Mouse (Mus musculus) cerebral cortex, adult 2 months (tissue): ENCODE results near the gene Shc3.

Experiments
- WGBS: fragments of 180-500 bp; shearing (Covaris S2); methylation state at CpG from one replicate; pipeline ENCODE4 v1.1.7; 2018; 5-methylcytosine and 5-hydroxymethylcytosine counted together

Shc3 gene

DNA sequence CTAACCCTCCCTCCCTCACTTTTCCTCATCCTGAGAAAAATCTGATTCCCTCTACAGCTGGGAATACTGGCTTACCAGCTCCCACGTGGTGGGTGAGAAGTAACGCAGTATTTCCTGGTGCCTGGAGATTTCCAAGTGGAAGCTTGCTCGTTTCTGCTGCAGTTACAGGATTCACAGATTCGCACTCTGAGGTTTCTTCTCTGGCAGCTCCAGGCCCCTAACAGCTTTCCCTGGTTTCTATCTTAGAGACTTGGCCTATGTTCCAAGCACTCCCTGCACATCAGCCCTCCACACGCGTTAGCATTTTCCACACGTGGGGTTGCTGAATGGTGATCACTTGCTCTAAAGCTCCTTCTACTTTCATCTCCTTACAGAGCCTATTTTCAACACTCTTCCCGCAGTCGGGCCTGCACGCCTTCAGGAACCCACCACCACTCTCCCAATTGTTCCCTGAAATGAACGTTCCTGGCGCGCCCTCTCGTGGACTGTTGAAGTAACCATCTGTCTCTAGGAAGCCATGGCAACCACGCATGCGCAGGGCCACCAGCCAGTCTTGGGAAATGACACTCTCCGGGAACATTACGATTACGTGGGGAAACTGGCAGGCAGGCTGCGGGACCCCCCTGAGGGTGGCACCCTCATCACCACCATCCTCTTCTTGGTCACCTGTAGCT, 150.8 kb downstream of the Shc3 start:
- WGBS = 3% methylated on average over 20 of the region's 20 CpGs

DNA sequence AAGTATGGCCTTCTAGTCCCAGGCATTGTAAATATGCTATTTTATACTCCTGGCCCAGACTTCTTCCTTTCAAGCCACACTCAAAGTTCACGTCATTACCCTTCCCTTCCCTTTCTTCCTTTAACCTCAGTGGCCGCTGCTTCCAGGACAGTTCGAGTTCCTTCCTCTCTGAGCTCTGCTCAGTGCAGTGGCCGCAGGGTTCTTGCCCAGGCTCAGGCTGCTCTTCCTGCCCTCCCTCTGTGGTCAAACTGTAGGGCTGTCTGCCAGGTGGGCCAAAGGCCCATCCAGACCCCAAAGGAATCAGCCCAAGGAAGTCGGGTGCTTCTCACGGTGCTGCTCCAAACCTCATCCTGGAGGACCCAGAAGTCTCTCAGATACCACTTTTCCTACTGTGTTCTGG, 151.4 kb downstream of the Shc3 start:
- WGBS = 26% methylated on average over 6 of the region's 6 CpGs

DNA sequence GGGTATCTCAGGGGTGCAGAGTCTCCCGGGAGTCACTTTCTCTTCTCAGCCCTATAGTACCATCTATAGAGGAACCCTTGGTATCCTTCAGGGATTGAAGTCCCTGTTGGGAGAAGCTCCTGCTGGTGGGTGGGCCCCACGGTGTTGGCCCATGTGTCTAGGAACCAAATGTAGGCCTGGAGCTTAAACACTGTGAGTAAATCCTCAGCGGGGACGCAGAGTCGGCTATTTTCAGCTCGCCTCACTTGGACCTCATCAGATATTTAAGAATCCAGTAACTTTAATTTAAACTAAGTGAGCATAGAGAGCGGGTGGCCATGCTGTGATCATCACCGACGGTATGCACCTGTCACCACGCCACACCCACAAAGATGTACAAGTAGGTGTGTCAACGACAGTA, 152.5 kb downstream of the Shc3 start:
- WGBS = 58% methylated on average over 11 of the region's 11 CpGs

DNA sequence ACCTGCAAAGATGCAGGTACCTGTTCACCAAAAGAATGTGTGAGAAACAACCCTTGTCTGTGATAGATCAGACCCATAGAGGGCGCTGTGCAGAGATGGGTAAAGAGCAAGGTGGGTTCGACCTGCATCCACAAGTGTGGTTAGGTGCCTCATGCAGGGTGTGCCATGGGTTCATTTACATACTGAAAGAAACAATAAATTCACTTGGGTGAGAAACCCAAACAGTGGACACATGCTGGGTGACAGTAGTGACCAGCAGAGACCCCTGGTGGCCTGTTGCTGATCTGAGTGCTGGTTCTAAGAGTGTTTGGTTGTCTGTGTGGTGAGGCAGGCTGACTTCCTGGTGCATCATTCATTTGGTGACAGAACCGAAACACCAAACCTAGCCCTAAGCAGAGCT, 155.8 kb downstream of the Shc3 start:
- 69% methylated on average over 3 of the region's 3 CpGs for WGBS

DNA sequence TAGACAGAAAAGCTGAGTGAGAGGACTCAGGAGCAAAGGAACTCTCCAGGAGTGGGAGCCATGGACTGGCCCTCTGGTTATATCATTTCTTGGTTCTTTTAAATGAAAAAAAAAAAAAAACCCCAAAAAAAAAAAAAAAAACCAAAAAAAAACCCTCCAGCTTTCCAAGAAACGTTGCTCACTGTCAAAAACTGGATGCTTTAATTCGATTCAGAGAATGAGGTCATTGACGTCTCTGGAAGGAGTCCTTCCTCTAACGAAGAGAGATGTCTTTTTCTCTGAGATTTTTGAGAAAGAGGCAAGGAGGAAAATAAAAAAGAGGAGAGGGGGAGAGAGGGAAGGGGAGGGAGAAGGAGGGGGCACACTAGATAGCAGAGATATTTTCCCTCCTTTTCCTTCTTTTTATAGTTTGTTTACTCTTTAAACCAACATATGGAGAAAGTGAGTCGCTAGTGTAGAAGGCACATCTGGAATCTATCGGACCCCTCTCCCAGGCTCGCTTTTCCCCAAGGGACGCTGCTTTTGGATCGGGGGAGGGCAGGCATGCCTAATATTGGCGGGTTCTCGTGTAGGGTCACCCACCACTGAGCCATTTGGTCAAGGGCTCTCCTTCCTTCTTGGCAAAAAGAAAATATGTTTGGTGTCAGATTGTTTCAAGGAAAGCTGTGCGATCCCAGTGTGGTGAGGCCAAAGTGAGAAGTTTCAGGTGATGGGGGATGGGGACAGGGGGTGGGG, 157.4 kb downstream of the Shc3 start:
- 52% methylated on average over 12 of the region's 12 CpGs for WGBS

DNA sequence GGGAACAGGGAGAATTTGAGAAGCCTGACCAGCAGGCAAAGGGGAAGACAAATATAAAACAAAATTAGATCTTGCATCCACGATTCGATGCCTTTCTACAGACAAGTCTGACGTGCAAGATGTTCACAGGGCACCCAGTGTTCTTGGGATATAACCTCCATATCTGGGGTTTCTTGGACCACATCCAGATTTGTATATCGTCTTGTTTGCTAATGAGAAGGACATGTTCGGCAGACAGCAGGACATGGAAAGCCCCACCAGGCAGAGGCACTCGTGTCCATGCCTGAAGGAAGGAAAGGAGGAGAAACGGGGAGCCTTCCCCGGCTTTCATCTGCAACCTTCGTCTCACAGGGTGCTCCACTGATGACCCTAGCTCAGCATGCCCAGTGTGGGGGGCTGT, 158.0 kb downstream of the Shc3 start:
- WGBS = 63% methylated on average over 9 of the region's 9 CpGs

DNA sequence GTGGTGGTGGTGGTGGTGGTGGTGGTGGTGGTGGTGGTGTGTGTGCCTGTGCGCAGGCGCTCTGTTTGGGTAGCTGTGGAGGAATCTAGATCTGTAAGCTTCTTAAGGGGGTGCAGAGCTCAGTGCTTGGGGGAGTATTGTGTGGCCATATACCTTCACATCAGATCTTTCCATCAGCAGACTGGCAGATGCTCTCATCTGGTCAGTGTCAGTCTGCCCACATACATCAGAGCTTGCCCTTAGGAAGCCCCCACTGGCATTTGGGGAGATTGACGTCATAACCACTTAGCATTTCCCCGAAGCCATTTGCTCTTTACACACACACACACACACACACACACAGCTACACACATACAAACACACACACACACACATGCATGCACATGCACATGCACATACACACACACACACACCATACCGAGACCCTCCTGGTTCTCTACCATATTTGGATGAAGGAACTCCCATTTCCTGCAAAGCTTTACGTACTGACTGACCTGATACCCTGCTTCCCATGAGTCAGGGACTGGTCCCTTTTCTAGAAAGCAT, 159.2 kb downstream of the Shc3 start:
- WGBS = 87% methylated on average over 6 of the region's 6 CpGs

DNA sequence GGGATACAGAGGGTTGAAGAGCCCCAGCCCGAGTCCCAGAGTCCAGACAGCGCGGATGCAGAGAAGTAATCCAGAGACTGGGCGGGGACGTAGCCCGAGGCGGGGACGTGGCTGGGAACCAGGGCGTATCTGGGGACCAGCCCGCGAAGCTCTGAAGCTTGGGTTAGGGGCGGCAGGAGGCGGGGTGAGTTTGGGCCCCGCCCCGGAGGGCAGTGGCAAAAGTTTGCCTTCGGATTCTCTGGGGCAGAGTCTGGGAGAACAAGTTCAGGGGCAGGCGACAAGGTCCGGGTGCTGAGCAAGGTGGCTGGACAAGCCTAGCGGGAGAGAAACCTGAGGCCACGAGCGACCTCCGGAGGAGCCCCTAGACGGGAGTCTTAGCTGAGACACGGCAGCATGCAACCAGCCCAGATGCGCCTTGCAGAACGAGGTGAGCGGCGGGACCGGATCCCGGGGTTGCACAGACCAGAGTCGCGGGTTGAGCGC, 160.7 kb downstream of the Shc3 start, which contains the start of gene S1pr3:
Gene S1pr3, plus strand, starts transcription at position 121 of the 483 bp plus-strand sequence.
- 4% methylated on average over 33 of the region's 33 CpGs for WGBS

DNA sequence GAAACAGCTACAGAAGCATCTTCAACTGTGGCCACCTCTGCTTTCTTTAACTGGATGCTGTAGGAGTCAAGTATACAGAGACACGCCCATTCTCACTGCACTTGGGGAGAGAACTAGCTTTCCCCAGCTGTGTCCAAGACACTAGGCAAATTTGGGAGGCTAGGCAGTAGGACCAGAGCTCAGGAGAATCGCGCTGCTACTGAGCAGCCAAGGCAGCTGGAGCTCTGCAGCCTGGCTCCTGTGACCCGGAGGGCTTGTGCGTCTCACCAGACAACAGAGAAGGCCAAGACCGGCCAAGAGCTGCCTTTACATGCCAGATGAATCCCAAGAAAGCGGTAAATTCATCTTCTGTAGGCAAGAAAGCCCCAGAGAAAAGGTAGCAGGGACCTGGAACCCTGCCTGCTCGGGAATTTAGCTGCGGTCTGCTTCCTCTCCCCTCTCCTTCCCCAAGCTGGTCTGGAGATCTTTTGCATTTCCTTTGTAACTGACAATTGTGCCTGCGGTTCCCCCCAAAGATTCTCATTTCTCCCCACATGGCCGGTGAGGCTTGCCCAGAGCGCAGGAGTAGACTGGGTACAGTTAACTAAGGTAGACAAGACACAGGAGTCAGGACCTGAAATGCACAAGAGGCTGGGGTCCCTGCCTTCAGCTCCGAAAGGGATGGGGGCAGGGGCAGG, 161.5 kb downstream of the Shc3 start:
- 64% methylated on average over 13 of the region's 13 CpGs for WGBS

DNA sequence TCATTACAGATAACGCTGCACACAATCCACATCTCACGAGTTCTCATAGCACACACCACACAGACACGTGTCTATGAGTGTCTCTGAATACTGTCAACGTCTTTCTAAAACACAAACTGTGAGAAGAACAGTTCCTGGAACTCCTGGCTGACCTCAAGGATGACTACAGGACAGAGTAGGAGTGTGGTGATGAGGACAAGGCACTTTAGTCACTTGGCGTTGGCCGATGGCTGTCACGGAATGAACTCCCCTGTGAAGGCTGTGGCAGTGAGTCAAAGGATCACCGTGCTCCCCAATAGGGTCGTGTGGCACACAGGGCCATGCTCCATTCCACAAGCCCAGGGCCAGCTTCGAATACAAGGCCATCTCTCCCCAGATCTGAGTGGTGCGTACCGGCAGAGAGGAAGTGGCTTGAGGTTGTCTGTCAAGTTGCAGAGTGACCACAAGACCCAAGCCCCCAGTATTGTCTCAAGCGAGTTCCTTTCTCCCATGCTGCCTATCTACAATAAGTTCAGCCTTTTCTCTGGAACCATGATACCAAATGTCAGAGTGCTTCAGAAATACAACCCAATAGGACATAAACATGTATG, 163.4 kb downstream of the Shc3 start:
- 89% methylated on average over 13 of the region's 13 CpGs for WGBS

DNA sequence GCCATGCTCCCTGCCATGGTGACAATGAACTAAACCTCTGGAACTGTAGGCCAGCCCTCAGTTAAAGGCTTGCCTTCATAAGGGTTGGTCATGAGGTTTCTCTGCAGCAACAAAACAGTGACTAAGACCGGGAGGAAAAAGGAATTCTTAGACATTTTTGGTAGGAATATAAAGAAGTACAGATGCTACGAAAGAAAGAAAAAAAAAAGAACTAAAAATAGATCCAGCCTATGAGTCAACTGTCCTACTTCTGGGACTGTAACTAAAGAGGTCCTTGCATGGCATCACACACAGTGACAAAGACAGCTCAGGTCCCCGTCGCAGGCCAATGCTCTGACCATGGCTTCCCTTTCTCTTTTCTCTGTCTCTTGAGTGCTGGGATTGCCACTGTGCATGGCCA, 164.7 kb downstream of the Shc3 start:
- 39% methylated on average over 4 of the region's 4 CpGs for WGBS

DNA sequence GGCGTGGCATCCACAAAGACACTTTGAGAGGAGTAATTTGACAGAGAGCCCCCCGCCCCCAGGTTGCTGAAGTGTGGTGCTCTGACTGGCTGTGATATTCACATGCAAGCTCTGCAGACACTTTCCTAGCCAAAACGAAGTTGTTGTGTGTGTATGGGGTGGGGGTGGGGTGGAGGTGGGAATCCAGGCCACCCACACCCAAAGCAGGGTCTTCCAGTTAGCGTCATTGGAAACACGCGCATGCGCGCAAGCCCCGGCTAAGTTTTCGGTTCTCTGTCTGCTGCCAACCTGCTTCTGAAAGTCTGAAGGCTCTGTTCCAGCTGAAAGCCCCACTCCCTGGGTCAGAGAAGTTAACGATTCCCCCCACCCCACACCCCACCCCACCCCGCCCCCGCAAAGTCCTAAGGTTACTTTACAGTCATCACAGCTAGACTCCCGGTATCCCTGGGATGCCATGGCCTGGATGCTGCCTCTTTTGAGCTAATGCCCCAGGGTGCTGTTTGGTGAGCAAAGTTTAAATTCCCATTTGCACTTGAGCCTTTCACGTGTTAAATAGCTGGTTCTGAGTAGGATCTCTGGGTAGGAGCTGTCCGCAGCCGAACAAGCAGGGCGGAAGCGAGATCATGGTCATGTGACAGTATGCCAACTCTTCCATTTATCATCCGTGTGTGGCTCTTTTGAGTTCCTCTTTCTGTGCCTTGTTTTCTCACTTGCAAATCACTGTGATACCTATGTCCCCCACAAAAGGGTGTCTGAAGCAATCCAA, 168.3 kb downstream of the Shc3 start:
- 9% methylated on average over 20 of the region's 20 CpGs for WGBS

DNA sequence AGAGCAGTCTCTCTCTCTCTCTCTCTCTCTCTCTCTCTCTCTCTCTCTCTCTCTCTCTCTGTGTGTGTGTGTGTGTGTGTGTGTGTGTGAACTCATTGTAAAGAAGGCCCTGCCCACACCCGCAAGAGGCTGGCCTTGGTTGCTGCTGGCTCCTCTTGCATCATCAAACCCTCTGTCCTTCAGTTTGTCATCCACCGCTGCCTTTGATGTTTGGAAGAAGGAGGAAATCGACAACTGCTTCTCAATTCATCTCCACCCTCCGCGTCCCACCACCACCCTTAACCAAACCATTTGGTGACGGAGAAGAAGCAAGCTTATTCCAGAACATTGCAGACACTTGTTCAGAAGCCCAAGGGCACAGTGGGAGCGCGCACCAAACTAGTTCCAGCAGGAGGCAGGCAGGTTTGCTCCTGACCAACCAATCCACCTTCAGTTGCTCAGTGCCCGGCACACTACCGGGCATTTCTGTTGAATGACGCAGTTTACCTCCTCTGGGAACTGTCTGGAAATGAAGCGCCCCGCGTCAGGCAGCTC, 169.0 kb downstream of the Shc3 start:
- WGBS = 40% methylated on average over 14 of the region's 14 CpGs

DNA sequence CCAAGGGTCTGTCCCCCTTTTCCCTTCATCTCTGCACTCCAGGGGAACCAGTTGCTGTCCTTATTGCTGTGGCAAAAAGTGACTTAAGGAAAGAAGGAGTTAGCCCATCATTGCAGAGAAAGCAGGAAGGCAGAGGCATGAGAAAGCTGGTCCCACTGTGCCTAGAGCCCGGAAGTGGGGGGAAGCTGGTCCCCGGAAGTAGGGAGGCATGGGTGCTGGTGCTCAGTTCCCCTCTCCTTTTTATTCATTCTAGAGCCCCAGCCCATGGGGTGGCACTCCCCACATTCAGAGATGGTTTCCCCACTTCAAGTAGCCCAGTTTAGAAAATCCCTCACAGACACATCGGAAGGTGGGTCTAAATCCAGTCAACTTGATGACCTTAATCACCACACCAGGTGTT, 169.7 kb downstream of the Shc3 start:
- WGBS = 91% methylated on average over 3 of the region's 3 CpGs

DNA sequence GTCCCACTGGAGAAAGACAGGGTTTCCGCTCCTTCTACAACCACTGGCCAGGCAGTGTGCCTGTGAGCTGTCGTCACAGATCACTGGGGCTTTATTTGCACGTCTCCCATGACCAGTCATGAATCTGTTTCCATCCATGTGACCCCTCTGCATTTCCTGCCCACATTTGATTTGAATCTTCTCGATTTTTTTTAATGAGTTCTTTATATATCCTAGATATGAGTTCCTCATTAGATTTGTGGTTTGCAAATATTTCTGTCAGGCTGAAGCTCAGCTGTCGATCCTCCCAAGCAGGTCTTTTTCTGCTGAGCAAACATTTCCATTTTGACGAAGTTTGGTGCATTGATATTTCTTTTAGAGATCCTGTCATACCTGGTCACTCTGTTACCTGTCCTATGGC, 171.4 kb downstream of the Shc3 start:
- 82% methylated on average over 6 of the region's 6 CpGs for WGBS

DNA sequence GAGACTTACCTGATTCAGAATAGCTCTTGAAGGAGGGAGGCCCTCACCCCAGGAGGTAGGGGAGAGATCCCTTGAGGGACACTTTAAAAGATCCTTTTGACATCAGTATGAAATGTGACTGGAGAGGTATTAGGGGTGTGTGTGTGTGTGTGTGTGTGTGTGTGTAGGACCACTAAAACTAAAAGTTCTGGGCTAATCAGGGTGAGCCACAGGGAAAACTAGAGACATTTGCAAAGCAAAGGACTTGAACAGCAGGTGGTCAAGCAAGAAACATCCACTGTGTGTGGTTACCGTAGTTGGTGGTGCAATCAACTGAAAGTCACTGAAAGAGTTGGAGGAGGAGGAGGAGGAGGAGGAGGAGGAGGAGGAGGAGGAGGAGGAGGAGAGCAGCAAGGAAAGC, 177.0 kb downstream of the Shc3 start:
- 50% methylated on average over 1 of the region's 1 CpGs for WGBS

DNA sequence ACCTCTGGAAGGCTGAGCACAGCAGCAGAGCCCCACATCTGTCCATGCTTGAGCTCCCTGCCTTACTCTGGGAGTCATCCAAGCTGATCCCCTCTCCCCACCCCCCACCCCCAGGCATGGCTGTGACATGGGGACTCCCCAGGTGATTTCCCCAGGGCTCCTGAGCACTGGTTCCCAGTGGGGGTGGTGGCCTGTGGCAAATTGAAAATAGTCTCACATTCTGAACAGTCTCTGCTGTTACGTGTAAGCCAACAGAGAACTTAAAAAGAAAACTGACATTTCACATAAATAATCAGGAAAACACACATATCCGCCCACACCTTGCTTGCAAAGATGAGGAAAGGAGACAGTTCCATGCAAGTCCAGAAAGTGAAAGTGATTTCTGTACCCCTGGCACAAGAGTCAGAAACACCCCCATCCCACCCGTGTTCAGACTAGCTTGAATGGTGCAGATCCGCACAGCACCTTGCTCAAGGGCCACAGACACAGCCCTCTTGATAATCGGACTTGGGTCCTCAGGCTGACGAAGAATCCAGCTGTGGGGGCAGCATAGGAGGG, 177.8 kb downstream of the Shc3 start:
- 84% methylated on average over 6 of the region's 6 CpGs for WGBS

DNA sequence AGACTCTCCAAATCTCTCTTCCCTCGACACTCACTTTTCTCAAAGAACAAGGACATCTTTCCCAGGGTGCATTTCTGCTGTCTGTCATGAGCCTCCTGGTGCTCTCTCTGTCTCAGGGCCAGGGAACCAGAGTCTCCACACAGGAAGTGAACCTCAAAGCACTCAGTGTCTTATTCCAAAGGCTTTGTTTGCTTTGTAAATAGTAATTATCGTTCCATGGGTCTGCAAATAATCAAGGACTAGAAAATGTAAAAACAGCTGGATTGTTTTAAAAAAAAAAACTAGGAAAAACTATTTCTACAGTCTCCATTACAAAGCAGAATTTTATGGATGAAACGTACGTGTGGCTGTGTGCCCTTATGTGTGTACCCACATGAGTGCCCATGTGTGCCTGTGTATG, 178.8 kb downstream of the Shc3 start:
- 73% methylated on average over 4 of the region's 4 CpGs for WGBS

DNA sequence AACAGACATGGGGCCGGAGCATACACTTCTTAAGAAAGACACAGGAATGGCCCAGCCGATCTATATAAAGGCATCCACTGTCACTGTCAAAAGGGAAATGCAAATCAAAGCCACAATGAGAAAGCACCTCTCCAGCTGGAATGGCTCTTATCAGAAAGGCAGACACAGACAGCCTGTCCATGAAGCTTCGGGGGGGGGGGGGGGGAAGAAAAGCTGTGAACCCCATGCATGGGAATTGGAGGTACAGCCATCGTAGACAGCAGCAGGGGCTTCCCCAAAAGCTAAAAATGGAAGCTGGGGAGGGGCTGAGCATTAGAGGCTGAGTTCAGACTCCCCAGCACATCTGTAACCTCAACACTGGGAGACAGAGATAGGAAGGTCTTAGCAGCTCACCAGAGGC, 181.3 kb downstream of the Shc3 start:
- 61% methylated on average over 4 of the region's 4 CpGs for WGBS

DNA sequence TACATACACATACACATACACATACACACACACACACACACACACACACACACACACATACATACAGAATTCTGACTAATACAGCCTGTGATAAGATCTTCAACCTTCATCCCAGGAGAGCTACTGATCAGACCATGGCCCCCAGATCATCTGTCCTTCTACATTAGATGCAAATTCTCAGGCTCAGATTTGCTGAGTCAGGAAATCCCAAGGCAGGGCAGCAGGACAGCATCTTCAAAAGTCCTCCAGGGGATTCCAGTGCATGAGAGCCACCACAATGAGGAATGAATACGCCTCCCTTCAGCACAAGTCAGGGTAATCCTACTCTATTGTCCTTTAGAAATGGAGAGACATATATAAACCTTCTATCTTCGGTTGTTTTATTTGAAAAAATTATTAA, 184.3 kb downstream of the Shc3 start:
- WGBS = 97% methylated on average over 2 of the region's 2 CpGs

DNA sequence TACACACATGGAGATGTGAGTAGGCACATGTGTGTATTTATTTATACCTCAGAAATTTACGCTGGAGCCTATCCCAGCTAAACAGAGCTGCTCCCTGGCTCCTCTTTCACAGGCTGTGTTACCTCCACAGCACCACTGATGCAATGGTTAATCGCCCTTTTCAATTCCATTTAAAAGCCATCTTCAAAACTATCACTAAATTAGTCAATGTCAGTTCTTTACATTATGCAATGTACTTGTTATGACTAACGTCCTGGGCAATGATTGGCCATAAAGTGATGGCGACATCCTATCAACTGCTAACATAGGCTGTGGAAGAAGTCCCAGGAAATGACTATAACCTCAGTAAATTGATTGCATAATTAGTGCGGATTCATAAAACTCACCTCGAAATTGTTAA, 187.7 kb downstream of the Shc3 start:
- WGBS = 94% methylated on average over 6 of the region's 6 CpGs
